Mouse (Mus musculus): Measurements from ENCODE around the gene Cacna1h.

GRCm38 (mm10) chr17:25418926-25419325, 14.7 kb downstream of the Cacna1h start:
- TF ChIP-seq POLR2A (IDR thresholded peaks at IDR 0.05; ENCODE audit: insufficient read depth, low read length): no peak
- no peak for TF ChIP-seq CTCF (IDR thresholded peaks at IDR 0.05; ENCODE audit: low read depth, low read length)

Data from ES-Bruce4 (cell line).